Mouse (Mus musculus): ENCODE measurements around the gene Ptprd. TPM values are rescaled to one million over a fixed set of nuclear protein-coding genes. Genes with fewer than 3 reads are reported as not detected.
A peak's percentile ranks its signal among the peaks of the same experiment; 100 is the strongest.

The Ptprd gene
- polyA plus RNA-seq, 1 experiment from 2014 or later = 30.4 TPM

DNA sequence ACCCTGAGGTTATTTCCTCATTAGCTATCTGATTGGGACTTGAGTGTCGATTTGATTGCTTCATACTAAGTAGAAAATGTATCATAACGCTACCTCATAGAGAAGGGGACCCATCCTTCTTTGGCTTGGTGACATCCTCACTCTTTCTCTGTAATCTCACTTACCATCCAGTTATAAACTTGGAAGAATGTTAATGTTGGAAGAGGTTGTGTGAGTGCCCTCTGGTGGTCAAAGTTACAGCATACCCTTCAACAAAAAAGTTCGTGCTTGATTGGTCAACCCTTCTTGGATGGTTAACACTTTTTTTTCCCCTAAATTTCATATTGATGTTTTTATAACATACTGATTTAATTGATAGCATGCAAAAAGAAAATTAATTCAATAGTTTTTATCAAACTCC, 1263.5 kb downstream of the Ptprd start:
- H3K27me3 ChIP-seq (ENCODE audit: control insufficient read depth, insufficient read depth, low read length) = no peaks in the 10 kb centered on the region
- no peak for ATAC-seq (ENCODE audit: insufficient number of reproducible peaks, insufficient read depth, low FRiP score, low read depth)
- no peak overlapping the region for H3K9ac ChIP-seq (replicated peaks; ENCODE audit: low read depth, low read length)
- no peak overlapping the region for H3K27ac ChIP-seq (ENCODE audit: low read length)
- H3K4me1 ChIP-seq (ENCODE audit: control insufficient read depth, insufficient read depth, low read length) = no peaks in the 10 kb centered on the region
- H3K36me3 ChIP-seq (ENCODE audit: control insufficient read depth, insufficient read depth, low read length) = no peaks in the 10 kb centered on the region
- H3K4me2 ChIP-seq (replicated peaks; ENCODE audit: low read depth, low read length) = no peak overlapping the region
- 43% methylated on average over 3 of the region's 3 CpGs for WGBS
- no peak overlapping the region for H3K4me3 ChIP-seq (ENCODE audit: low read depth, low read length)
- no peaks in the 10 kb centered on the region for H3K9me3 ChIP-seq (ENCODE audit: control insufficient read depth, low read depth, low read length)

GRCm38 (mm10) chr4:76941382-76942360, 1270.1 kb downstream of the Ptprd start:
- no peak overlapping the region for H3K9ac ChIP-seq (replicated peaks; ENCODE audit: low read depth, low read length)
- ATAC-seq (ENCODE audit: insufficient number of reproducible peaks, insufficient read depth, low FRiP score, low read depth) = no peak
- H3K27ac ChIP-seq (ENCODE audit: low read length) = no peak overlapping the region
- WGBS = 66% methylated on average over 6 of the region's 6 CpGs
- no peak overlapping the region for H3K4me3 ChIP-seq (ENCODE audit: low read depth, low read length)
- H3K9me3 ChIP-seq (ENCODE audit: control insufficient read depth, low read depth, low read length) = no peaks in the 10 kb centered on the region
- no peak overlapping the region for H3K4me2 ChIP-seq (replicated peaks; ENCODE audit: low read depth, low read length)
- H3K27me3 ChIP-seq (ENCODE audit: control insufficient read depth, insufficient read depth, low read length) = no peaks in the 10 kb centered on the region
- H3K36me3 ChIP-seq (ENCODE audit: control insufficient read depth, insufficient read depth, low read length) = no peaks in the 10 kb centered on the region
- no peaks in the 10 kb centered on the region for H3K4me1 ChIP-seq (ENCODE audit: control insufficient read depth, insufficient read depth, low read length)

- Histone ChIP-seq H3K4me1 (ENCODE audit: control insufficient read depth, insufficient read depth, low read length) (no peaks in the 10 kb centered on the region), H3K4me2 (replicated peaks; ENCODE audit: low read depth, low read length) (no peak overlapping the region), H3K27me3 (ENCODE audit: control insufficient read depth, insufficient read depth, low read length) (no peaks in the 10 kb centered on the region), H3K9me3 (ENCODE audit: control insufficient read depth, low read depth, low read length) (no peaks in the 10 kb centered on the region), H3K36me3 (ENCODE audit: control insufficient read depth, insufficient read depth, low read length) (no peaks in the 10 kb centered on the region), H3K4me3 (ENCODE audit: low read depth, low read length) (no peak overlapping the region), H3K9ac (replicated peaks; ENCODE audit: low read depth, low read length) (no peak overlapping the region), H3K27ac (ENCODE audit: low read length) (no peak overlapping the region)
- 76% methylated on average over 2 of the region's 2 CpGs for WGBS
- no peak for ATAC-seq (ENCODE audit: insufficient number of reproducible peaks, insufficient read depth, low FRiP score, low read depth)
Observed at GRCm38 (mm10) chr4:76931559-76931958, 1280.2 kb downstream of the Ptprd start.

- no peaks in the 10 kb centered on the region for H3K4me1 ChIP-seq (ENCODE audit: control insufficient read depth, insufficient read depth, low read length)
- 50% methylated on average over 5 of the region's 5 CpGs for WGBS
- no peaks in the 10 kb centered on the region for H3K9me3 ChIP-seq (ENCODE audit: control insufficient read depth, low read depth, low read length)
- H3K36me3 ChIP-seq (ENCODE audit: control insufficient read depth, insufficient read depth, low read length) = no peaks in the 10 kb centered on the region
- H3K9ac ChIP-seq (replicated peaks; ENCODE audit: low read depth, low read length) = no peak overlapping the region
- H3K4me3 ChIP-seq (ENCODE audit: low read depth, low read length) = no peak overlapping the region
- H3K4me2 ChIP-seq (replicated peaks; ENCODE audit: low read depth, low read length) = no peak overlapping the region
- H3K27me3 ChIP-seq (ENCODE audit: control insufficient read depth, insufficient read depth, low read length) = no peaks in the 10 kb centered on the region
- peak; percentile 56; the same call in 1 of the 2 replicates for ATAC-seq (ENCODE audit: insufficient number of reproducible peaks, insufficient read depth, low FRiP score, low read depth)
- no peak overlapping the region for H3K27ac ChIP-seq (ENCODE audit: low read length)
Observed at GRCm38 (mm10) chr4:76913532-76914150, 1298.1 kb downstream of the Ptprd start.

GRCm38 (mm10) chr4:76901692-76902091, 1310.1 kb downstream of the Ptprd start:
- no peaks in the 10 kb centered on the region for H3K27me3 ChIP-seq (ENCODE audit: control insufficient read depth, insufficient read depth, low read length)
- ATAC-seq (ENCODE audit: insufficient number of reproducible peaks, insufficient read depth, low FRiP score, low read depth) = no peak
- H3K9ac ChIP-seq (replicated peaks; ENCODE audit: low read depth, low read length) = no peak overlapping the region
- H3K9me3 ChIP-seq (ENCODE audit: control insufficient read depth, low read depth, low read length) = no peaks in the 10 kb centered on the region
- H3K4me2 ChIP-seq (replicated peaks; ENCODE audit: low read depth, low read length) = no peak overlapping the region
- H3K4me1 ChIP-seq (ENCODE audit: control insufficient read depth, insufficient read depth, low read length) = no peaks in the 10 kb centered on the region
- WGBS = 5% methylated on average over 1 of the region's 1 CpGs
- H3K27ac ChIP-seq (ENCODE audit: low read length) = no peak overlapping the region
- no peaks in the 10 kb centered on the region for H3K36me3 ChIP-seq (ENCODE audit: control insufficient read depth, insufficient read depth, low read length)
- no peak overlapping the region for H3K4me3 ChIP-seq (ENCODE audit: low read depth, low read length)

DNA sequence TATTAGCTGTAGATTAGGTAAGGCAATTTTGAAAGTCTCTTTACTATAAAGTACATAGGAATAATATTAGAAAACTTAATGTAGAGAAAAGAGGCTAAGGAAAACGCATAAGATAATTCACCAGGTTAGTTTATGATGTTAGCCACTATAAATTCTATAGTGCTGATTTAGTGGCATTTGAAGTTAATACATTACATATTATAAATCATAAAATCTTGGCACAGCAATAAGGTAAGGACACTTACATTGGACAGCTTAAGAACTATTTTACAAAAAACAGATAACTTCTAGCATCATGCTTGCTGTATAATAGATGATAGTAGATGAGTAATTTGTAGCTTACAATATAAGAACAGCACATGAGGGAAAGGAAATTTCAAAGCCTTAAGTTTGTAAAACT, 1322.1 kb downstream of the Ptprd start:
- no peak for ATAC-seq (ENCODE audit: insufficient number of reproducible peaks, insufficient read depth, low FRiP score, low read depth)
- WGBS = 51% methylated on average over 1 of the region's 1 CpGs

DNA sequence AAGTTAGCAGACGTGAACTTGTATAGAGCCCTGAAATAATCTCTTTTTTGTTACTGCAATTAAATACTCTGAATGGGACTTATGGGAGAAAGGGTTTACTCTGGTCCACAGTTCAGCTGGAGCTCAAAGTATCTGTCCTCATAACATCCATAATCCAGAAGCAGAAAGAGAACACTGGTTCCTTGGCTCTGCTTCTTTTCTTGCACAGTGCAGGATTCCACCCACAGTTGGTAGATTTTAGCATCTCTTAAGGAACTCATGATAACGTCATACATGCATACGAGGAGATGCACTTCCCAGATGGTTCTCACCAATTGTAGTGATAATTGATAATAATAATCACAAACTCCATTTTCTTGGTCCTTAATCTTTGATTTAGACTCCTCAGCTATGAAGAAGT, 1330.2 kb downstream of the Ptprd start:
- H3K4me1 ChIP-seq (ENCODE audit: control insufficient read depth, insufficient read depth, low read length) = no peaks in the 10 kb centered on the region
- ATAC-seq (ENCODE audit: insufficient number of reproducible peaks, insufficient read depth, low FRiP score, low read depth) = no peak
- 76% methylated on average over 3 of the region's 3 CpGs for WGBS

More for the DNA sequence above, 1322.1 kb downstream of the Ptprd start:
- Histone ChIP-seq H3K36me3 (ENCODE audit: control insufficient read depth, insufficient read depth, low read length) (no peaks in the 10 kb centered on the region), H3K27me3 (ENCODE audit: control insufficient read depth, insufficient read depth, low read length) (no peaks in the 10 kb centered on the region), H3K27ac (ENCODE audit: low read length) (no peak overlapping the region), H3K9me3 (ENCODE audit: control insufficient read depth, low read depth, low read length) (no peaks in the 10 kb centered on the region), H3K4me1 (ENCODE audit: control insufficient read depth, insufficient read depth, low read length) (no peaks in the 10 kb centered on the region), H3K4me2 (replicated peaks; ENCODE audit: low read depth, low read length) (no peak overlapping the region), H3K9ac (replicated peaks; ENCODE audit: low read depth, low read length) (no peak overlapping the region), H3K4me3 (ENCODE audit: low read depth, low read length) (no peak overlapping the region)

DNA sequence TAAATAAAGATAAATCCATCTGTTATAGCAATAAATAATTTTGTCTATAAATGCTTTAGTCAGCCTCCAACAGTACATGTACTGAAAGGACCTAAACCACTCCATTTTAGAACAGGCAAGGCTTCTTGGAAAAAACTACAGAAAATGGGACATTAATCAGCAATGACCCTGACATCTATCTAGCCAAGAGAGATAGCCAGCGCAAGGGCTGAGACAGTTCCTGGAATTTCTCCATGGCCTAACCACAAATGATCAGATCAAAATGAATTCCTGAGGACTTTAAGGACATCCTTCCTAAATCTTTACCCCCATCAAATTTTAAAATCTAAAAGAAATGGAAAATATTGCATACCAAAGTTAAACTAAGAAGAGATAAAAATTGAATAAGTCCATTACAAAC, 1340.8 kb downstream of the Ptprd start:
- no peaks in the 10 kb centered on the region for H3K9me3 ChIP-seq (ENCODE audit: control insufficient read depth, low read depth, low read length)
- no peak overlapping the region for H3K9ac ChIP-seq (replicated peaks; ENCODE audit: low read depth, low read length)
- no peak overlapping the region for H3K4me2 ChIP-seq (replicated peaks; ENCODE audit: low read depth, low read length)
- 71% methylated on average over 1 of the region's 1 CpGs for WGBS
- H3K4me1 ChIP-seq (ENCODE audit: control insufficient read depth, insufficient read depth, low read length) = no peaks in the 10 kb centered on the region
- H3K27ac ChIP-seq (ENCODE audit: low read length) = no peak overlapping the region
- no peaks in the 10 kb centered on the region for H3K27me3 ChIP-seq (ENCODE audit: control insufficient read depth, insufficient read depth, low read length)
- no peak overlapping the region for H3K4me3 ChIP-seq (ENCODE audit: low read depth, low read length)
- no peaks in the 10 kb centered on the region for H3K36me3 ChIP-seq (ENCODE audit: control insufficient read depth, insufficient read depth, low read length)
- ATAC-seq (ENCODE audit: insufficient number of reproducible peaks, insufficient read depth, low FRiP score, low read depth) = no peak

More for the DNA sequence above, 1330.2 kb downstream of the Ptprd start:
- H3K4me2 ChIP-seq (replicated peaks; ENCODE audit: low read depth, low read length) = no peak overlapping the region
- no peaks in the 10 kb centered on the region for H3K36me3 ChIP-seq (ENCODE audit: control insufficient read depth, insufficient read depth, low read length)
- H3K27ac ChIP-seq (ENCODE audit: low read length) = no peak overlapping the region
- H3K4me3 ChIP-seq (ENCODE audit: low read depth, low read length) = no peak overlapping the region
- no peak overlapping the region for H3K9ac ChIP-seq (replicated peaks; ENCODE audit: low read depth, low read length)
- no peaks in the 10 kb centered on the region for H3K27me3 ChIP-seq (ENCODE audit: control insufficient read depth, insufficient read depth, low read length)
- no peaks in the 10 kb centered on the region for H3K9me3 ChIP-seq (ENCODE audit: control insufficient read depth, low read depth, low read length)

All from stomach, embryonic 14.5 days (tissue).